Mouse (Mus musculus) lung, adult 2 months (tissue): ENCODE measurements around the gene Slc1a3.
"Not testable (repeated sequence)": the region's sequence is repeated elsewhere in the genome, so short reads cannot be mapped to it uniquely, and the experiment has no call there.

Experiments
- CTCF ChIP-seq: fragments of 200-500 bp; IDR thresholded peaks from 2 replicates; pipeline ENCODE4 v1.5.1; 2011; ENCODE audit warnings: mild to moderate bottlenecking, low read length, control low read depth; ENCODE audit not compliant: insufficient read depth
- POLR2A ChIP-seq: fragments of 200-500 bp; IDR thresholded peaks from 2 replicates; pipeline ENCODE4 v1.6.1; 2011; ENCODE audit warnings: low read depth, mild to moderate bottlenecking, control low read depth, low read length, borderline replicate concordance; ENCODE audit errors: extremely low read depth

GRCm38 (mm10) chr15:8705560-8705959, 5.0 kb downstream of the Slc1a3 start:
- not testable (repeated sequence) for TF ChIP-seq POLR2A, CTCF
